Mouse (Mus musculus) forebrain, embryonic 13.5 days (tissue): ENCODE data around the gene Rpl35. TPM values are rescaled to one million over a fixed set of nuclear protein-coding genes. Genes with fewer than 3 reads are reported as not detected.

Experiments
- ATAC-seq: fragments of 200-750 bp; cut with Nextera tagmentation; 2 replicates; pipeline ENCODE4 v1.8.0; 2017
- H3K27ac ChIP-seq: fragments of 300-500 bp; sonication (generic); 2 replicates; pipeline ENCODE4 v1.5.1; 2015; ENCODE audit warnings: inconsistent platforms, mild to moderate bottlenecking, moderate library complexity
- H3K27me3 ChIP-seq: fragments of 300-500 bp; sonication (generic); 2 replicates; pipeline ENCODE4 v1.6.1; 2015; ENCODE audit warnings: mild to moderate bottlenecking, inconsistent platforms
- H3K36me3 ChIP-seq: fragments of 300-500 bp; sonication (generic); 2 replicates; pipeline ENCODE4 v1.6.1; 2015; ENCODE audit warnings: mild to moderate bottlenecking, inconsistent platforms; ENCODE audit not compliant: poor library complexity, severe bottlenecking
- H3K4me1 ChIP-seq: fragments of 300-500 bp; sonication (generic); 2 replicates; pipeline ENCODE4 v1.6.1; 2015; ENCODE audit warnings: inconsistent platforms
- H3K4me2 ChIP-seq: fragments of 300-500 bp; sonication (generic); 2 replicates; pipeline ENCODE4 v1.6.1; 2015; ENCODE audit warnings: inconsistent platforms, mild to moderate bottlenecking, moderate library complexity
- H3K4me3 ChIP-seq: fragments of 300-500 bp; sonication (generic); 2 replicates; pipeline ENCODE4 v1.5.1; 2015; ENCODE audit warnings: mild to moderate bottlenecking, inconsistent platforms
- H3K9ac ChIP-seq: fragments of 300-500 bp; sonication (generic); 2 replicates; pipeline ENCODE4 v1.6.1; 2015; ENCODE audit warnings: mild to moderate bottlenecking, inconsistent platforms
- H3K9me3 ChIP-seq: fragments of 300-500 bp; sonication (generic); replicated peaks from 2 replicates; pipeline ENCODE4 v1.6.1; 2016; ENCODE audit warnings: inconsistent platforms
- WGBS: fragments of 180-500 bp; shearing (Covaris S2); methylation state at CpG from one replicate; pipeline ENCODE4 v1.1.7; 2015; 5-methylcytosine and 5-hydroxymethylcytosine counted together
- polyA plus RNA-seq: library from polyadenylated mRNA; unstranded; fragments of >200 nt; fragmentation: Nextera tagmentation; extraction: Ambion mirVana; gene quantifications from 2 replicates; pipeline ENCODE4 v1.2.1, GENCODE M21; 2015

The Rpl35 gene
- polyA plus RNA-seq, 1 experiment from 2014 or later: 1,001 TPM

DNA sequence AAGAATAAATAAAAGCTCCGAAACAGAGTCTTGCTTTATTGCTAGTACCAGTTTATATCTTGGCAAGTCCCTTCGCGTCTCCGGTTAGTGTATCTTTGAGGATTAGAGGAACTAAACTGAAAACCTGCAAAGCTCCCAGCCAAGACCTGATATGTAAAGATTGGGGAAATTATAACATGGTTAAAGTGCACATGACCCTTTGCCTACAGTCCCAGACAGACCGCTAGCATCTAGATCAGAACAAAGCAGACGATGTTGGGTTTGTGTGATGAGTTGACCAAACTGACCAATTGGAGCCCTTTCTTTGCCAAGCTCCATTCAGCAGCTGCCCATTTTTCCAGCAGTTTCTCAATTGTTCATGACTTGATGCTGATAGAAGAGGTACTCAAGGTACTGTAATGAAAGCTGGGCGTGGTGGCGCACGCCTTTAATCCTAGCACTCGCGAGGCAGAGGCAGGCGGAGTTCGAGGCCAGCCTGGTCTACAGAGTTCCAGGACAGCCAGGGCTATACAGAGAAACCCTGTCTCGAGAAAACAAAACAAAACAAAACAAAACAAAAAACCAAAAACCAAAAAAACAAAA is 816 bp upstream of the Rpl35 start:
- WGBS: 91% methylated on average over 14 of the region's 14 CpGs
- no peak for ATAC-seq
- Histone ChIP-seq H3K4me3 (peak overlapping the region; percentile 74), H3K4me1 (peaks cover 62% of the 10 kb centered on the region), H3K27me3 (no peaks in the 10 kb centered on the region), H3K9ac (0 out of 2 replicates have a peak overlapping the region, but pooled peaks have one; percentile 70), H3K4me2 (peak overlapping the region; percentile 95), H3K36me3 (peaks cover 26% of the 10 kb centered on the region), H3K9me3 (no peaks in the 10 kb centered on the region), H3K27ac (no peak overlapping the region)

DNA sequence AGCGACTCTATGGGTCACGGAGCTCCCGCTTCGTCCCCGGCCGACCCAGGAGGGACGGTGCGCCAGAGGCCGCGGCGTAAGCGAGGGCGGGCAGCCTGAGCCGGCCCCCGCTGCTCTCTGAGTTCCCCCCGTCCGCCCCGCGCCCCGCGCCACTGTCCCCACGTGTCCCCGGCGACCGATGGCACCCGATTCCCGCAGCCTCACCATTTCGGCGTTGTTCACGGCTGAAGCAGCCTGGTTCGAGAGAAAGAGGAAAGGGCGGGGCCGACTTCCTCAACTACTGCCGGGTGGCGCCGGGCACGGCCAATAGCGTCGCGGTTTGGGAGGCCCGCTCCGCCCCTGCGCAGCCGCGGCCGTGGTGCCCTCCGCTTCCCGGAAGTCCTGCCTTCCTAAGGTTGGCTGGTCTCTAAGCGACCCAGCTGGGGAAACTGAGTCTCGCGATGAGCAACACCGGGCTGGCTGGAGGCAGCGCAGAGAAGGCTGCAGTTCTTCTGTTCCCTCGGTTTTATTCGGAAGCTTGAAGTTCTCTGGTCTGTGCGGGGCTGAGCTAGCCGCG is 466 bp downstream of the Rpl35 start, which contains the start of gene Arpc5l:
Gene Arpc5l, plus strand, starts transcription at position 469 of the 556 bp plus-strand sequence.
- Histone ChIP-seq H3K4me1 (peaks cover 52% of the 10 kb centered on the region), H3K9ac (peak within 1 kb of the TSS; percentile 93), H3K4me3 (peak within 1 kb of the TSS; percentile 74), H3K9me3 (no peaks in the 10 kb centered on the region), H3K27ac (peak within 1 kb of the TSS; percentile 93), H3K4me2 (peak within 1 kb of the TSS; percentile 95), H3K36me3 (peaks cover 39% of the 10 kb centered on the region), H3K27me3 (no peaks in the 10 kb centered on the region)
- ATAC-seq: peak; percentile 91
- WGBS: under 1% methylated on average over 58 of the region's 58 CpGs

DNA sequence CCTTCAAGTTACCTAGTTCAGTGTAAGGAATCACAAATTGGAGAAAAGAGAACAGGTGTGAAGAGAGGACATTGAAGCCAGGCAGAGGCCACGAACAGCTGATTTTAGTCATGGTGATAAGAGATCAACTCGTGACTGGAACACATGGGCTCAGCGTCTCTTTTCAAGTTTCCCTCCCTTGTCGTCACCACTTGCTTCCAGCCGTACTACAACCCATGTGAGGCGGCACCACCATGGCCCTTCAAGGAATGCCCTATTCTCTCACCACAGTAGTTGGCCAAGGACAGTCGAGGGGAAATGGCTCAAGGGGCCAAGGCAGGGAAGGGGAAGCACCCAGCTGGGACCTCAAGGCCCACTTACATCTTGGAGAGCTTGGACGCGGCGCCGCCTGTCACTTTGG is 1.1 kb downstream of the Rpl35 start:
- Histone ChIP-seq H3K4me2 (peak overlapping the region; percentile 95), H3K4me3 (peak overlapping the region; percentile 74), H3K4me1 (peaks cover 48% of the 10 kb centered on the region), H3K27ac (peak overlapping the region; percentile 93), H3K36me3 (peaks cover 45% of the 10 kb centered on the region), H3K27me3 (no peaks in the 10 kb centered on the region), H3K9ac (peak overlapping the region; percentile 93), H3K9me3 (no peaks in the 10 kb centered on the region)
- 1% methylated on average over 11 of the region's 11 CpGs for WGBS
- no peak for ATAC-seq

DNA sequence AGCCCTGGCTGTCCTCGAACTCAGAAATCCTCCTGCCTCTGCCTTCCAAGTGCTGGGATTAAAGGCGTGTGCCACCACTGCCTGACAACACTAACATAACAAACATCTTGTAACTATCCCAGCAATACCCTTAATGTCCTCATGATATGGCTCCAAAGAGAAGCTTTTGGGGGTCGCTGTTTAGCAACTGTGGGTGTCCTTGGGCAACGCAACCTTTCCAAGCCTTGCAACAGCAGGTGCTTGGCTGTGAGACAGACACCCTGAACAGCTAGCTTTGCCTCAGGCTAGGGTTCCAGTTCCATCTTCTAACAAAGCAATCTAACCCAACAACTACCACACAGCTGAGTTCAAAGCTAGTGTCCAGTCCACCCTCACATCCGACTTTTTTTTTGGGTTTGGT is 1.9 kb downstream of the Rpl35 start:
- Histone ChIP-seq H3K4me3 (peak overlapping the region; percentile 74), H3K9ac (peak overlapping the region; percentile 93), H3K27ac (no peak overlapping the region), H3K36me3 (peaks cover 48% of the 10 kb centered on the region), H3K4me2 (peak overlapping the region; percentile 95), H3K9me3 (no peaks in the 10 kb centered on the region), H3K27me3 (no peaks in the 10 kb centered on the region), H3K4me1 (peaks cover 39% of the 10 kb centered on the region)
- WGBS: 74% methylated on average over 5 of the region's 5 CpGs
- ATAC-seq: no peak

DNA sequence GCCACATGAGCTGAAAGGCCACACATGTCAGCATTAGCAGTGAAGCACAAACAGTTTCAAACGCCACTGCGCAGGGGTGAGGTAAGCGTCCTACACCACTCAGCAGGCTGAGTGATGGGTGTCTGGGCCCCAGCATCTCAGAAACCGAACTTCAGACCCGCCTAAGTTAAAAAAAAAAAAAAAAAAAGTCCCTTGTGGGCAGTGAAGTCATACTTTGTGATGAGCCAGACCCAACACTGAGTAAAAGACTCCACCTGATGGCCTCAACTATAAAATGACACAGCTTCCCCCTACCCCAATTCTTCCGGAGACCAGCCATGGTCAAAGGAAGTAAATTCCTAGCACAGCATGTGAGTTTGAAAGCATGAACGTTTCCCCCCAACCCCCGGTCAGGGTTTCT is 2.3 kb downstream of the Rpl35 start:
- ATAC-seq: no peak
- no peaks in the 10 kb centered on the region for H3K27me3 ChIP-seq
- H3K9ac ChIP-seq: peak overlapping the region; percentile 93; the same call in 1 of the 2 replicates
- H3K9me3 ChIP-seq: no peaks in the 10 kb centered on the region
- peaks cover 40% of the 10 kb centered on the region for H3K4me1 ChIP-seq
- peak overlapping the region; percentile 74 for H3K4me3 ChIP-seq
- peak overlapping the region; percentile 95 for H3K4me2 ChIP-seq
- WGBS: 49% methylated on average over 8 of the region's 8 CpGs
- no peak overlapping the region for H3K27ac ChIP-seq
- peaks cover 48% of the 10 kb centered on the region for H3K36me3 ChIP-seq

DNA sequence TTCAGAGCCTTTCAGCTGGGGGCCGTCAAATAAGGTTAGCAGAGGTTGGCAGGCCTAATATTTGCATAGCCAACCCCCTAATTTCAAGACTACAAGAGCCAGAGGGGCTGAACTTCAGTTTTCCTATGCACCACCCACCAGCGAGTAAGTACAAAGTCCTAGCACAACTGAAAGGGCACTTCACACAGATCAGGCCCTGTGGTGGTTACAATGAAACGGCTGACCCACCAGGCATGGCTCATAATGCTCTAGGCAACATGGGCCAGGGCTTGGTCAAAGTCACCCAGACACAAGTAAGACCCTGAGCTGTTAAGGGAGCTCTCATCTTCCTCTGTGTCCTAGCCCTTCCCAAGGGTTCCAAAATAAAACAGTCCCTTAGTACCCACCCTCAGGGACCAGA is 3.6 kb downstream of the Rpl35 start:
- H3K27me3 ChIP-seq: 0 out of 2 replicates have a peak, but pooled peaks cover 7% of the 10 kb centered on the region
- H3K9me3 ChIP-seq: no peaks in the 10 kb centered on the region
- no peak overlapping the region for H3K4me3 ChIP-seq
- peaks cover 44% of the 10 kb centered on the region for H3K4me1 ChIP-seq
- 76% methylated on average over 3 of the region's 3 CpGs for WGBS
- peaks cover 48% of the 10 kb centered on the region for H3K36me3 ChIP-seq
- no peak overlapping the region for H3K9ac ChIP-seq
- no peak for ATAC-seq
- no peak overlapping the region for H3K27ac ChIP-seq
- no peak overlapping the region for H3K4me2 ChIP-seq

DNA sequence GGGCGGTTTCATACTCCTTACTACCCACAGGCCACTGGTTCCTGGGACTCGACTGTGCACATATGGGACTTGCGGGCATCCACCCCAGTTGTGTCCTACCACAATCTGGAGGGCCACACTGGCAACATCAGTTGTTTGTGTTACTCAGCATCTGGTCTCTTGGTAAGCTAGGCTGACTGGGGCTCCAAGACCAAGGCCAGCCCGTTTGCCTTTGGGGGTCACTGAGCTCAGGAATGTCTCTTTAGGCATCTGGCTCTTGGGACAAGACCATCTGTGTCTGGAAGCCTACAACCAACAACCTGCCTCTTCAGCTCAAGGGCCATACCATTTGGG is 4.9 kb downstream of the Rpl35 start:
- Histone ChIP-seq H3K36me3 (peaks cover 48% of the 10 kb centered on the region), H3K4me2 (no peak overlapping the region), H3K9ac (no peak overlapping the region), H3K9me3 (no peaks in the 10 kb centered on the region), H3K4me3 (no peak overlapping the region), H3K27me3 (0 out of 2 replicates have a peak, but pooled peaks cover 7% of the 10 kb centered on the region), H3K27ac (no peak overlapping the region), H3K4me1 (peaks cover 33% of the 10 kb centered on the region)
- no peak for ATAC-seq
- 86% methylated on average over 4 of the region's 4 CpGs for WGBS

DNA sequence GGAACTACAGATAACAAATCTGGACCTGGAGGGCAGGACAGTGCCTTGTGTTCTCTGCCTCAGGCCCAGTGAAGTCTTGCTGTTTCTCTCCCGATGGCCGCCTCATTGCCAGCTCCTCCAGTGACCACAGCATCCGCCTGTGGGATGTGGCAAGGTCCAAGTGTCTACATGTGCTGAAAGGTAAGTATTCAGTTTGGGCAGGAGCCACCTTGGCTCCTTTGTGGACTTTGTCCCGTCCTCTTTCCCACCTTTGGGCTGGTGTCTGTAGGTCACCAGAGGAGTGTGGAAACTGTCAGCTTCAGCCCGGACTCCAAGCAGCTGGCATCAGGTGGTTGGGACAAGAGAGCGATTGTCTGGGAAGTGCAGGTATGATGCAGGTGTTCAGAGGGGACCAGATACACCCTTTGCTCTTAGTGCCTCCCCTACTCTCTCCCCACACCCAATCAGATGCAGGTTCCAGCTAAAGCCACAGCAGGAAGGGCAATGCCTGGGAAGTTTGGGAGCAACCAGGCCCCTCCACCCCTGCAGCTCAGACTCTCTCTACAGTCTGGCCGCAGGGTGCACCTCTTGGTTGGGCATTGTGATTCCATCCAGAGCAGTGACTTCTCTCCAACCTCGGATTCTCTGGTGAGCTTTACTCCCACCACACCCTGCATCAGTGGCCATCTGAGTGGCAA is 5.4 kb downstream of the Rpl35 start:
- Histone ChIP-seq H3K4me2 (no peak overlapping the region), H3K9ac (no peak overlapping the region), H3K4me3 (no peak overlapping the region), H3K4me1 (peaks cover 31% of the 10 kb centered on the region), H3K27me3 (0 out of 2 replicates have a peak, but pooled peaks cover 7% of the 10 kb centered on the region), H3K9me3 (no peaks in the 10 kb centered on the region), H3K27ac (no peak overlapping the region), H3K36me3 (peaks cover 48% of the 10 kb centered on the region)
- WGBS: 72% methylated on average over 8 of the region's 8 CpGs
- no peak for ATAC-seq

DNA sequence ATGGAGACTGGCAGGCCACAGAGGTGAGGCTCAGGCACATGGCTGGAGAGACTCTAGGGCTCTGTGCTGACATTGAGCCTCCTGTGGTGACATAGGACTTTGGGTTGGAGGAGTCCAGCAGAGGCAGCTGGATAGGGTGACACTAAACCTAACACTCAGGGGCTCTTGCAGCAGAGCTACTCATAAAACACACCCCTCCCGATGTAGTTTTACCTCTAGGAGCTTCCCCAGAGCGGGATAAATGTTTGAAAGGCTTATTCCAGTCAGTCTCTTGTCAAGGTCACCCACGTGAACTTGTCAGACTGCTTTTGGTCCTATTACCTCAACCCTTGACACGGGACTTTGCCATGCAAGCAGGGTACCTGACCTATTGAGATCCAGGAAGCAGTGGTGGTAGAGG is 6.0 kb downstream of the Rpl35 start:
- Histone ChIP-seq H3K27me3 (0 out of 2 replicates have a peak, but pooled peaks cover 7% of the 10 kb centered on the region), H3K9me3 (no peaks in the 10 kb centered on the region), H3K9ac (no peak overlapping the region), H3K4me1 (peaks cover 31% of the 10 kb centered on the region), H3K4me2 (no peak overlapping the region), H3K27ac (no peak overlapping the region), H3K4me3 (no peak overlapping the region), H3K36me3 (peaks cover 48% of the 10 kb centered on the region)
- ATAC-seq: no peak
- WGBS: 63% methylated on average over 4 of the region's 4 CpGs

DNA sequence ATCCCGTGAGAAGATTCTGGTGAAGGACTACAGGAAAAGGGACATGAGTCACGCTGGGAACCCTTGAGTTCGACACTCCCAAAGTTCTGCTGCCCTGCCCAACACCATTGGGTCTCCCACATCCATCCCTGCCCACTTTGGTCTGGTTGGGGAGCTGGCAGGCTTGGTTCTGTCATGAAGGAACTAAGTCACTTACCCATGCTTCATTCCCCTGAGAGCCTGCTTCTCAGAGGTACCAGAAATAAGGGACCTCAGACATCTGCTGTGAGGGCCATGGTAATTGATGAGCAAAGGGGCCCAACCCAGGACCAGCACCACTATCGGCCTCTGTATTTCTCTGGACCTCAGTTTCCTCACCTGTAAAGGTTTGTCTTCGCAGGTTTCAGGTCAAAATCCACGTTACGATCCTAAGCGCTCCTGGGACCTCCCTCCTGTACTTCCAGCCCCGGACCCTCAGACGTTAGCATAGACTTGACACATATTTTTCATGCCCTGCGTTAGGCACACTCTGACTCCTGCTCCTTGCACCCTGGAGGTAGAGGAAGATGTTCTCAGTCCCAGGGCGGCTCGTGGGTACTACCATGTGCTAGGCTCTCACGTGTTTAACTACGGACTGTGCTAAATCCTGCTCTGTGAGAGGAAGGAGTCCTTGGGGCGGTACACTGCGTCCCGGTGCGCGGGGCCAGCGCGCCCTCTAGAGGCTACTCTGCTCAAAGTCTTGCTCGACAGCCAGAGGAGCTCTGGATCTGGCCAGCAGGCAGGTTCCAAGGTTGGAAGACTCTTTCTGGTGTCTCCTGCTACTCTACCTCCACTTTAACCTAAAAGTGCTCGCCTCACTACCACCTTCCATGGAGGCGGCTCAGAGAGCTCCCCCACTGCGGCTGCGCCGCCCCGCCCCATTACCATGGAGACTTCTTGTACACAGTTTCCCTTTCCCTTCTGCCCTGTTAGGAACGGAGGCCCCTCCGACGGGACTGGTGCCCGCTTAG is 7.7 kb downstream of the Rpl35 start, which contains the start of gene Wdr38:
Gene Wdr38, plus strand, starts transcription at position 91 of the 989 bp plus-strand sequence.
- H3K9me3 ChIP-seq: no peaks in the 10 kb centered on the region
- H3K27ac ChIP-seq: no peak within 1 kb of the TSS
- ATAC-seq: peak; percentile 94
- H3K27me3 ChIP-seq: 0 out of 2 replicates have a peak, but pooled peaks cover 7% of the 10 kb centered on the region
- peaks cover 16% of the 10 kb centered on the region for H3K4me1 ChIP-seq
- peaks cover 36% of the 10 kb centered on the region for H3K36me3 ChIP-seq
- H3K4me2 ChIP-seq: peak within 1 kb of the TSS; percentile 56
- 17% methylated on average over 33 of the region's 33 CpGs for WGBS
- peak within 1 kb of the TSS; percentile 53; the same call in 1 of the 2 replicates for H3K9ac ChIP-seq
- H3K4me3 ChIP-seq: peak within 1 kb of the TSS; percentile 35

DNA sequence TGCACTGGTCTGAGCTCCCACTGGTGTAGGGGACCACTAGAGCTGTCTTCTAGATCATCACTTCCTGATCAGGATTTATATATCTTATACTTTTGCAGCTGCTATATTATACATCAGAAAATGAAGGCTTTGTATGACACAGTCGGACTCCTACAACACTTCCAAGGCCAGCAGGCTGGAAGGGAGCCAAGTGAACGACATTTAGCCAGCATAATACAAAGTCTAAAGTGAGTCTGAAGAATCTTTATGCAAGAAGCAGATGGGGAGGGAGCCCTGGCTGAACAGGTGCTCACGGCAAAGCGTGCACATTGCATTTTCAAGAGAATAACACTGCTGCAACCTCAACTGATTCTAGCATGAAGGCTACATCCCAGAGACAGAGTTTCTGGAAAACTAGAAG is 13.0 kb downstream of the Rpl35 start:
- Histone ChIP-seq H3K4me1 (peaks cover 9% of the 10 kb centered on the region), H3K36me3 (no peaks in the 10 kb centered on the region), H3K9ac (no peak overlapping the region), H3K27me3 (0 out of 2 replicates have a peak, but pooled peaks cover 4% of the 10 kb centered on the region), H3K4me3 (no peak overlapping the region), H3K4me2 (no peak overlapping the region), H3K27ac (peak overlapping the region; percentile 2; the same call in 1 of the 2 replicates), H3K9me3 (no peaks in the 10 kb centered on the region)
- ATAC-seq: no peak
- 55% methylated on average over 4 of the region's 4 CpGs for WGBS
